Mouse (Mus musculus): Measurements from ENCODE around the gene Grin2a. TPM values are rescaled to one million over a fixed set of nuclear protein-coding genes. Genes with fewer than 3 reads are reported as not detected.
A peak's percentile ranks its signal among the peaks of the same experiment; 100 is the strongest.

Grin2a gene
- polyA plus RNA-seq, 1 experiment = 39.1 TPM

DNA sequence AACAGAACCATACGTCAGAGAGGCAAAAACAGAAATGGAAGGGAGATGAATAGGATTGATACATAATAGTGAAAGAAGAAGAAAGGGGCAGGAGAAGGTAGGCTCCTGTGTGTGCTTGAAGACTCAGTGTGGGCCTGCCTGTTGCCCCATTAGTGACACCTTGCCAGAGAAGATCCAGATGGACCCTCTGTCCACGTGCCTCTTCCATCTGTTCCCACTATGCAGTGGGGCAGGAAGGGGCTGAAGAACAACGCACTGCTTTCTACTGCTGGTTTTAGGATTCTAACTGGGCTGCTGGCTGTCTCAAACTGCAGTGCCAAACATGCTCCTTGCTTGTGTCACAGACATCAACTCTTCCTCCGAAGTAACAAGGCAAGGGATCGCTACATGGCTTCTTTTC is 391.4 kb downstream of the Grin2a start:
- no peak for TF ChIP-seq POLR2A (IDR thresholded peaks at IDR 0.05; ENCODE audit: extremely low read depth, insufficient read depth, low read length)
- TF ChIP-seq CTCF (IDR thresholded peaks at IDR 0.05; ENCODE audit: extremely low read depth, insufficient read depth, low read length) = no peak

DNA sequence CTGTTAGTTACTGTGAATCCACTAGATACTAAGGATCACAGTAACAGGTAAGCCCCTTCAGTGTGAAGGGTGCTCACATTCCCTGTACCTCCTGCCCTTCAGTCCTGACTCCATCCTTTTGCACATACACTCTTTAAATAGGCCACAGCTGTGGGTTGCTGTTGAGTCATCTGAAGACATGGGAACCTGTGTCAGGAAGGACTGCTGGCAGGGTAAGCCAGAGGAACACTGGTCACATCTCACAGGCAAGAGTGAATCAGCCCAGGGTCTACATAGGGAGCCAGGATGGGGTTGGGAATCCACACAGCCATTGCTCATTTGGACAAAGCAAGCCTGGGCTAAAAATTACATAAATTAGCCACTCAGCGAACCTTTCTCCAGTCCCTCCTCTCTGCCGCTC is 392.8 kb downstream of the Grin2a start:
- no peak for TF ChIP-seq CTCF (IDR thresholded peaks at IDR 0.05; ENCODE audit: extremely low read depth, insufficient read depth, low read length)
- TF ChIP-seq POLR2A (IDR thresholded peaks at IDR 0.05; ENCODE audit: extremely low read depth, insufficient read depth, low read length) = no peak
- Histone ChIP-seq H3K4me1 (ENCODE audit: control insufficient read depth, insufficient read depth, low read length) (peaks cover 4% of the 10 kb centered on the region; the same call in 1 of the 2 replicates), H3K4me3 (ENCODE audit: insufficient read depth, low read length) (no peak overlapping the region), H3K27ac (ENCODE audit: insufficient read depth, low read length) (peak overlapping the region; percentile 6)

More for the DNA sequence above, 391.4 kb downstream of the Grin2a start:
- H3K27ac ChIP-seq (ENCODE audit: insufficient read depth, low read length) = no peak overlapping the region
- H3K4me1 ChIP-seq (ENCODE audit: control insufficient read depth, insufficient read depth, low read length) = peaks cover 4% of the 10 kb centered on the region; the same call in 1 of the 2 replicates
- H3K4me3 ChIP-seq (ENCODE audit: insufficient read depth, low read length) = no peak overlapping the region

DNA sequence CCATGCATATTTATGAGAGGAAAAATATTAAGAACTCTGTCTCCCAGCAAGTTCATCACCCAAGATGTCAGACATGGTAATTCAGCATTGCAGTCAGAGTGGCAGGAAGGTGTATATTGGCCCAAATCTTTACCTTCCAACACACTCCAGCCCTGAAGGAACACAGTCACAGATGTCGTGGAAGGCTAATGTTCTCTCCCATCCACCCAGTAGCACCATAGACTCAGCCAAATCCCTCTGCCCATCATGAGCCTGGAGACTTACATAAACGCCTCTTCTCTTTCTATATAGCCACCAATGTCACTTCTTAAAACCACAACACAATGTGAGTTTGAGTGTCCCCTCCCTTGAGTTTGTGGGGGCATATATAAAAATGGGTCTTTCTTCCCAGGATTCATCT is 406.2 kb downstream of the Grin2a start:
- Histone ChIP-seq H3K4me3 (ENCODE audit: insufficient read depth, low read length) (no peak overlapping the region), H3K27ac (ENCODE audit: insufficient read depth, low read length) (peak overlapping the region; percentile 6; the same call in 1 of the 2 replicates), H3K4me1 (ENCODE audit: control insufficient read depth, insufficient read depth, low read length) (0 out of 2 replicates have a peak, but pooled peaks cover 1% of the 10 kb centered on the region)
- TF ChIP-seq POLR2A (IDR thresholded peaks at IDR 0.05; ENCODE audit: extremely low read depth, insufficient read depth, low read length) (no peak), CTCF (IDR thresholded peaks at IDR 0.05; ENCODE audit: extremely low read depth, insufficient read depth, low read length) (no peak)

DNA sequence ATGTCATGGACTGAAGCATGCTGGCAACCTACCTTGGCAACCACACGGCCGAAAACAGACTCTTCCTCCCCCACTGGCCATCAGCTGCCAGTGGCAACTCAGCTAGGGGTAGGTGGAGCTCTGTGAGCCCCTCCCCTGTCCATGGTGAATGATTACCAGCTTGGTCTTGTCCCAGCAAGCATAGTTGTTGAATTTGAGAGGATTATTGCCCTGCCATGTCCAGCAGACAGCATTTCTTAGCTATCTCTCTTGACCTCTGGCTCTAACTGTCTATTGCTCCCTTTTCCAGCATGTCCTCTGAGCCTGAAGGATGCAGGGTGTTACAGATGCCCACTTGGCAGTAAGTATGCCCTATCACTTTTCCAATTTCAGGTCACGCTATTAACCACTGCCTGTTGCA is 406.9 kb downstream of the Grin2a start:
- TF ChIP-seq POLR2A (IDR thresholded peaks at IDR 0.05; ENCODE audit: extremely low read depth, insufficient read depth, low read length) = no peak
- TF ChIP-seq CTCF (IDR thresholded peaks at IDR 0.05; ENCODE audit: extremely low read depth, insufficient read depth, low read length) = no peak
- 0 out of 2 replicates have a peak overlapping the region, but pooled peaks have one; percentile 0 for H3K27ac ChIP-seq (ENCODE audit: insufficient read depth, low read length)

DNA sequence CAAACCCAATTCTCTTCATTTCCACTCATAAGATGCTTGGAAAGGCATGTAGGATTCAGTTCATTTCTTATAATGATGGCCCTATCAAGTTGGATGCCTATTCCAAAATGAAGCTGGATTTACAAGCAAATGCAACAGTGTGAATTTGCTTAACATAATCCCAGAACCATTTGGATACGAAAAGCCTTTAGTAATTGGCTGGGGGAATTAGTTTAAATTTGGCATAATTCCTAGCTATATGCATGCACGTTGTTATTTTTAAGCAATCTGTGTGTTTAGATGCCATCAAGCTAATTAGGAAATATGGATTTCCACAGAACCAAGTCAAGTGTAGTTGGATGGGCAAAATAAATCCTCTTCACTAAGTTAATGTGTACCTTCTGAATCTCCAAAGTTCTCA is 411.4 kb downstream of the Grin2a start:
- Histone ChIP-seq H3K27ac (ENCODE audit: insufficient read depth, low read length) (no peak overlapping the region), H3K4me1 (ENCODE audit: control insufficient read depth, insufficient read depth, low read length) (no peaks in the 10 kb centered on the region), H3K4me3 (ENCODE audit: insufficient read depth, low read length) (no peak overlapping the region)
- no peak for TF ChIP-seq CTCF (IDR thresholded peaks at IDR 0.05; ENCODE audit: extremely low read depth, insufficient read depth, low read length)
- no peak for TF ChIP-seq POLR2A (IDR thresholded peaks at IDR 0.05; ENCODE audit: extremely low read depth, insufficient read depth, low read length)

More for the DNA sequence above, 406.9 kb downstream of the Grin2a start:
- H3K4me3 ChIP-seq (ENCODE audit: insufficient read depth, low read length) = no peak overlapping the region
- 0 out of 2 replicates have a peak, but pooled peaks cover 1% of the 10 kb centered on the region for H3K4me1 ChIP-seq (ENCODE audit: control insufficient read depth, insufficient read depth, low read length)

DNA sequence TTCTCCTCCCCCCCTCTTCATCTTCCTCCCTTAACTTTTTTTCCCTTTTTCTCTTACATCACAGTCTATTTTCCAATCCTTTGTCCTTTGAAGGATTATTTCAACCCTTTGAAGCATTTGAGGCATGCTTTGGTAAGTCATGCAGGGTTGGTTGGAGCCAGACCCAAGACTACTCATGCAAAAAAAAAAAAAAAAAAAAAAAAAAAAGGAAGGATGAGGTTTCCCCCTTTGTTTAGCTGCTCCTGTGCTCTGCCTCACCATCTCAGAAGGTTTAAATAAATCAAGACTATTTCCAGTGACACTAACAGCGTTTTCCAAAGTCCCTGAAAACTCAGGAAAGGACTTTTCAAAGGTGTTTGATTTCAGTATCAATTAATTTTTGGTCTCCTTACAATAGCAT is 423.6 kb downstream of the Grin2a start:
- TF ChIP-seq POLR2A (IDR thresholded peaks at IDR 0.05; ENCODE audit: extremely low read depth, insufficient read depth, low read length) = no peak
- TF ChIP-seq CTCF (IDR thresholded peaks at IDR 0.05; ENCODE audit: extremely low read depth, insufficient read depth, low read length) = no peak
- H3K4me1 ChIP-seq (ENCODE audit: control insufficient read depth, insufficient read depth, low read length) = no peaks in the 10 kb centered on the region
- H3K27ac ChIP-seq (ENCODE audit: insufficient read depth, low read length) = no peak overlapping the region
- no peak overlapping the region for H3K4me3 ChIP-seq (ENCODE audit: insufficient read depth, low read length)

DNA sequence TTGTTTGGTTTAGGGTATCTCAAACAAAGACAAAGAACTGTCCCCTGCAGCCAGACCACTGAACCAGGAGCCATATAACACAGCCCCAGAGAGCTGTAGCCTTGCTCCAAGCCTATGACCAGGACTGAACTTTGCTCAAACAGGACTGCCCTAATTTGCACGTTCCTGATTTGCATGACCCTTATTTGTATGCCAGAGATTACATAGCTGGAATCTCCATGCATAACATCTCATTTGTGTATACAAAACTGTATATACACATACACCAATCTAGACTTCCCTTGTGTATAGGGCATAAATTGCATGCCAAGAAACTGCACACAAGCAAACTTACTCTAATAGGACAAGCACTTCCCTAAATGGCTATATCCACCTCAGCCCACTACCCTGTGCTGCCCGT is 428.1 kb downstream of the Grin2a start:
- H3K27ac ChIP-seq (ENCODE audit: insufficient read depth, low read length) = no peak overlapping the region

DNA sequence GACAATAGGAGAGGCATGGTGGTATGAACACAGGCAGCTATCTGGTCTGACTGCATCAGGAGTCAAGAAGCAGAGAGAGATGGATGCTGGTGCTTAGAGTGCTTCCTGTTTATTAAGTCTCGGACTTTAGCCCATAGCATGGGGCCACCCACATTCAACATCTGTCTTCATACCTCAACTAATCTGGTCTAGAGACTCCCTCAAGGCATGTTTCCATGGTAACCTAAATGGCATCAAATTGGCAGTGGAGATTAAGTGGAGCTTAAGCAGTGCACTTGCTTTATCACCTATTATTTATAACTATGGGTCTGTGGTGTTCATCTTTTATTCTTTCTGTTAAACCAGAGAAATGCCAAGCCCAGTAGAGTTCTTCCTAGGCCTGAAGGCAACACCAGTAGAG is 433.5 kb downstream of the Grin2a start:
- TF ChIP-seq CTCF (IDR thresholded peaks at IDR 0.05; ENCODE audit: extremely low read depth, insufficient read depth, low read length) (no peak), POLR2A (IDR thresholded peaks at IDR 0.05; ENCODE audit: extremely low read depth, insufficient read depth, low read length) (no peak)
- H3K27ac ChIP-seq (ENCODE audit: insufficient read depth, low read length) = no peak overlapping the region
- no peaks in the 10 kb centered on the region for H3K4me1 ChIP-seq (ENCODE audit: control insufficient read depth, insufficient read depth, low read length)
- H3K4me3 ChIP-seq (ENCODE audit: insufficient read depth, low read length) = no peak overlapping the region

More for the DNA sequence above, 428.1 kb downstream of the Grin2a start:
- TF ChIP-seq CTCF (IDR thresholded peaks at IDR 0.05; ENCODE audit: extremely low read depth, insufficient read depth, low read length) (no peak), POLR2A (IDR thresholded peaks at IDR 0.05; ENCODE audit: extremely low read depth, insufficient read depth, low read length) (no peak)
- Histone ChIP-seq H3K4me1 (ENCODE audit: control insufficient read depth, insufficient read depth, low read length) (no peaks in the 10 kb centered on the region), H3K4me3 (ENCODE audit: insufficient read depth, low read length) (no peak overlapping the region)

DNA sequence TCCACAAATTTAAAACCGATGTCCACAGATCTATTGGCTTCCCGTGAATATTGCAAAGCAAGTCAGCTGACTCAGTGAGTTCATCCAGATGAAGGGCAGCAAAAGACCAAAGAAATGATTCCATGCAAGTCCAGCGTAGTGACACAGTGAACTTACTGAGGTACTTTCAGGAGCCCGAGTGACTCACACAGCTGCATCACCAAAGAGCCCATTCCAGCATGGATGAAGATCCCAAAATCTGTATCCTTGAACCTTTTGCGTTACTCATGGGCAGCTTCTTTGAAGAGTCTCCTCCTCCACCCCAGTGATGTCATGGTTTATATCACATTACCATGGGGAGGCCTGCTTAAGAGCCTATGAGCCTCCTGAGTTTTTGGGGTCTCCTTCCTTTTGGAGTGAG is 460.2 kb downstream of the Grin2a start:
- Histone ChIP-seq H3K4me3 (ENCODE audit: insufficient read depth, low read length) (no peak overlapping the region), H3K4me1 (ENCODE audit: control insufficient read depth, insufficient read depth, low read length) (no peaks in the 10 kb centered on the region; the same call in 1 of the 2 replicates)
- no peak for TF ChIP-seq POLR2A (IDR thresholded peaks at IDR 0.05; ENCODE audit: extremely low read depth, insufficient read depth, low read length)
- TF ChIP-seq CTCF (IDR thresholded peaks at IDR 0.05; ENCODE audit: extremely low read depth, insufficient read depth, low read length) = no peak

DNA sequence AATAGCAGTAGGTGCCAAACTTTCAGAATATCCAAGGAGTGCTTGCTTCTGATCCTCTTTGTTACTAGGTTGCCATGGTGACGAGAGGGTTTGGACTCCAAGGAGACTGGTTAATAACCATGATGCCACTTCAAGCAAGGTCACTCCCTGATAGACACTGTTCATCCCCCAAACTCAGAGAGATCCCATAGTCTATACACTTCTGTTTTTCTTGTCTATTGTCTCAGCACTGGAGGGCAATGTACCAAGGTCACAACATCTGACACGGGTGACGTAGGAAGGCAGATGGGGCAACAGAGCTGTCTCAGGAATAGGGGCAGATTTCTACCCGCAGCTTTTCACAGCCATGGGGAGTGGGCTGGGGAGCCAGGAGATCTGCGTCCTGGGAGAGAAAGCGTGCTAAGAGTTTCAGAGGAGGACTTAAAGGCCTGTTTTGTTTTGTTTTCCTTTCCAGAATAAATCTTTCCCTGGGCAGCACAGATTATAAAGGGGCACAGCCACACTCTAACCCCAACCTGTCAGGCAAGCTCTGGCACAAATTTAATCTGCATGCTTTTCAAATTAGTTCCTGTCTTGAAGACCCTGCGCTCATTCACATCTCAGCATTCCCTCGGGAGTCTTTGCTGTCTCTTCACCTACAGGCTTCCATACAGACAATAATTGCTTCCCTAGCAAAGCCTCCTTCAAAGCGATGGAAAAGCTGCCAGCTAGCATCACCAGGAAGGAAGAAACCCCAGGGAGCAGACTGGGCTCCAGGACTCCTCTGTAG is 461.6 kb downstream of the Grin2a start:
- TF ChIP-seq POLR2A (IDR thresholded peaks at IDR 0.05; ENCODE audit: extremely low read depth, insufficient read depth, low read length) = no peak
- TF ChIP-seq CTCF (IDR thresholded peaks at IDR 0.05; ENCODE audit: extremely low read depth, insufficient read depth, low read length) = no peak
- no peaks in the 10 kb centered on the region; the same call in 1 of the 2 replicates for H3K4me1 ChIP-seq (ENCODE audit: control insufficient read depth, insufficient read depth, low read length)
- no peak overlapping the region for H3K27ac ChIP-seq (ENCODE audit: insufficient read depth, low read length)
- H3K4me3 ChIP-seq (ENCODE audit: insufficient read depth, low read length) = no peak overlapping the region

More for the DNA sequence above, 460.2 kb downstream of the Grin2a start:
- no peak overlapping the region for H3K27ac ChIP-seq (ENCODE audit: insufficient read depth, low read length)
